Mouse (Mus musculus): ENCODE data around the gene Nat10. TPM values are rescaled to one million over a fixed set of nuclear protein-coding genes. Genes with fewer than 3 reads are reported as not detected.

Nat10 gene
- total RNA-seq (2021) = 10 to 100 TPM; 30.1 to 35.8 TPM
- long read RNA-seq, experiment 1, full-length matches to known transcripts = 17 of 29 reads
- long read RNA-seq, experiment 1, partial matches to known transcripts = 2 of 29 reads
- long read RNA-seq, experiment 1, other reads (novel, unspliced or antisense) = 10 of 29 reads
- long read RNA-seq, experiment 2, full-length matches to known transcripts = 10 of 17 reads
- long read RNA-seq, experiment 2, partial matches to known transcripts = 0 of 17 reads
- long read RNA-seq, experiment 2, other reads (novel, unspliced or antisense) = 7 of 17 reads

- no peak for TF ChIP-seq CTCF (IDR thresholded peaks at IDR 0.05)
- intact Hi-C loops (cut with DNase I) = loop anchor here (1.0 kb wide), 1 partner anchor 36 kb away; the partner anchor contains the start of gene Caprin1
- Histone ChIP-seq H3K4me3 (peak within 1 kb of the TSS; percentile 93), H3K27ac (peak within 1 kb of the TSS; percentile 69)
- peak; percentile 99 for DNase-seq (ENCODE audit: extremely low spot score in 1 of 2, low spot score in 2 of 2)
Observed at GRCm38 (mm10) chr2:103760906-103761716, at the start of gene Nat10. Nat10 (minus strand) TSS chr2:103761270.

GRCm38 (mm10) chr2:103810412-103810811, 49.3 kb upstream of the Nat10 start:
- no peak for DNase-seq (ENCODE audit: extremely low spot score in 1 of 2, low spot score in 2 of 2)
- TF ChIP-seq CTCF (IDR thresholded peaks at IDR 0.05) = no peak
- intact Hi-C loops (cut with DNase I) = no loop called here
- Histone ChIP-seq H3K4me3 (no peak overlapping the region), H3K27ac (no peak overlapping the region)

GRCm38 (mm10) chr2:103808466-103808865, 47.4 kb upstream of the Nat10 start:
- DNase-seq (ENCODE audit: extremely low spot score in 1 of 2, low spot score in 2 of 2) = no peak
- Histone ChIP-seq H3K27ac (no peak overlapping the region), H3K4me3 (no peak overlapping the region)
- TF ChIP-seq CTCF (IDR thresholded peaks at IDR 0.05) = no peak
- intact Hi-C loops (cut with DNase I) = no loop called here

GRCm38 (mm10) chr2:103803770-103804530, 42.9 kb upstream of the Nat10 start:
- intact Hi-C loops (cut with DNase I) = no loop called here
- no peak for TF ChIP-seq CTCF (IDR thresholded peaks at IDR 0.05)

GRCm38 (mm10) chr2:103802422-103802821, 41.4 kb upstream of the Nat10 start:
- no peak for TF ChIP-seq CTCF (IDR thresholded peaks at IDR 0.05)
- DNase-seq (ENCODE audit: extremely low spot score in 1 of 2, low spot score in 2 of 2) = no peak
- Histone ChIP-seq H3K4me3 (no peak overlapping the region), H3K27ac (no peak overlapping the region)
- intact Hi-C loops (cut with DNase I) = no loop called here

More at GRCm38 (mm10) chr2:103803770-103804530, 42.9 kb upstream of the Nat10 start:
- Histone ChIP-seq H3K4me3 (no peak overlapping the region), H3K27ac (no peak overlapping the region)
- DNase-seq (ENCODE audit: extremely low spot score in 1 of 2, low spot score in 2 of 2) = no peak

- Histone ChIP-seq H3K4me3 (peak within 1 kb of the TSS; percentile 82), H3K27ac (peak within 1 kb of the TSS; percentile 100)
- no peak for TF ChIP-seq CTCF (IDR thresholded peaks at IDR 0.05)
- intact Hi-C loops (cut with DNase I) = loop anchor here (1.0 to 5.0 kb wide), 3 partner anchors 36 to 310 kb away; partner anchors contain the start of genes Cat and Nat10
- peak; percentile 89 to 92 for DNase-seq (ENCODE audit: extremely low spot score in 1 of 2, low spot score in 2 of 2)
Observed at GRCm38 (mm10) chr2:103797491-103798009, 36.5 kb upstream of the Nat10 start, which contains the start of gene Caprin1. Caprin1 (minus strand) TSS chr2:103797649.

- peak; percentile 5 for TF ChIP-seq CTCF (IDR thresholded peaks at IDR 0.05)
- peak overlapping the region; percentile 100 for H3K27ac ChIP-seq
- H3K4me3 ChIP-seq = peak overlapping the region; percentile 82
- peak; percentile 75 to 80 for DNase-seq (ENCODE audit: extremely low spot score in 1 of 2, low spot score in 2 of 2)
- intact Hi-C loops (cut with DNase I) = loop anchor here (1.0 to 5.0 kb wide), 3 partner anchors 36 to 310 kb away; partner anchors contain the start of genes Cat and Nat10
Observed at GRCm38 (mm10) chr2:103796861-103797466, 35.9 kb upstream of the Nat10 start.

- intact Hi-C loops (cut with DNase I) = loop anchor here (5.0 kb wide), 2 partner anchors 71 to 309 kb away; partner anchors contain the start of gene Cat
- no peak for TF ChIP-seq CTCF (IDR thresholded peaks at IDR 0.05)
- peak; percentile 43 to 45 for DNase-seq (ENCODE audit: extremely low spot score in 1 of 2, low spot score in 2 of 2)
- peak overlapping the region; percentile 82 for H3K4me3 ChIP-seq
- peak overlapping the region; percentile 87 for H3K27ac ChIP-seq
Observed at GRCm38 (mm10) chr2:103796211-103796860, 35.3 kb upstream of the Nat10 start.

GRCm38 (mm10) chr2:103795843-103796210, 34.8 kb upstream of the Nat10 start:
- Histone ChIP-seq H3K4me3 (peak overlapping the region; percentile 82), H3K27ac (peak overlapping the region; percentile 87)
- no peak for TF ChIP-seq CTCF (IDR thresholded peaks at IDR 0.05)
- intact Hi-C loops (cut with DNase I) = loop anchor here (5.0 kb wide), 2 partner anchors 71 to 309 kb away; partner anchors contain the start of gene Cat
- peak; percentile 51 to 62 for DNase-seq (ENCODE audit: extremely low spot score in 1 of 2, low spot score in 2 of 2)

- intact Hi-C loops (cut with DNase I) = no loop called here
- no peak overlapping the region for H3K4me3 ChIP-seq
- DNase-seq (ENCODE audit: extremely low spot score in 1 of 2, low spot score in 2 of 2) = no peak
- no peak for TF ChIP-seq CTCF (IDR thresholded peaks at IDR 0.05)
- no peak overlapping the region for H3K27ac ChIP-seq
Observed at GRCm38 (mm10) chr2:103792009-103792408, 30.9 kb upstream of the Nat10 start.
